Mouse (Mus musculus) right cerebral cortex, postnatal 10 days (tissue): ENCODE results near the gene Tbx10.
"Not testable (repeated sequence)": the region's sequence is repeated elsewhere in the genome, so short reads cannot be mapped to it uniquely, and the experiment has no call there.

Source experiments
- DNase-seq, 2 experiments: peaks; one replicate each; pipeline ENCODE4 v3.0.0; 2021; ENCODE audit warnings: low spot score in 2 of 2

Gene Tbx10

DNA sequence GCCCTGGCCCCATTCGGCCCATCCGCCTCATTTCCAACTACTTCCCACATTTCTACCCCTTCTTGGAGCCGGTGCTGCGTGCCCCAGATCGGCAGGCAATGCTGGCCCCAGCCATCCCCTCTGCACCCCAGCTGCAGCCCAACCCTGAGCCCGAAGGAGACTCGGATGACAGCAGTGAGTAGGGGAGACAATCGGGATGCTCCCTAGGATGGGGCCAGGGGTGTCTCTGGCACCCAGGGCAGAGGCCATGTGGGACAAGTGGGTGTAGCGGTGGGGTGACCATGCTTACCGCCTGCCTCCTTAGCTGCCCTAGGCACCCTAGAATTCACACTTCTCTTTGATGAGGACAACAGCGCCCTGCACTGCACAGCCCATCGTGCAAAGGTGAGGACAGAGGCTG, 11.1 kb downstream of the Tbx10 start:
- DNase-seq = no peak

DNA sequence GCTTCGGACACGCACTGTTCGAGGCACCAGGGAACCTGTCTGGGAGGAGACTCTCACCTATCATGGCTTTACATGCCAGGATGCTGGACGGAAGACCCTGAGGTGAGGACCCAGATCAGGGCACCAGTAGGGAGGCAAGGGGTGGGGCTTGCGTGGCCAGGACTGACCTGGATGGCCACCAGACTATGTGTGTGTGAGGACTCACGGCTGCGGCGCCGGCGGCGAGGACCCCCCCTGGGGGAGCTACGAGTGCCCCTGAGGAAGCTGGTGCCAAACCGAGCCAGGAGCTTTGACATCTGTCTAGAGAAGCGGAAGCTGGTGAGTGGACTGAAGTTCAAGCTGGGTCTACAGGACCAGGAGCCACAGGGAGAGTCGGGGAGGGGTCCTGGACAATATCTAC, 11.8 kb downstream of the Tbx10 start:
- DNase-seq = no peak

DNA sequence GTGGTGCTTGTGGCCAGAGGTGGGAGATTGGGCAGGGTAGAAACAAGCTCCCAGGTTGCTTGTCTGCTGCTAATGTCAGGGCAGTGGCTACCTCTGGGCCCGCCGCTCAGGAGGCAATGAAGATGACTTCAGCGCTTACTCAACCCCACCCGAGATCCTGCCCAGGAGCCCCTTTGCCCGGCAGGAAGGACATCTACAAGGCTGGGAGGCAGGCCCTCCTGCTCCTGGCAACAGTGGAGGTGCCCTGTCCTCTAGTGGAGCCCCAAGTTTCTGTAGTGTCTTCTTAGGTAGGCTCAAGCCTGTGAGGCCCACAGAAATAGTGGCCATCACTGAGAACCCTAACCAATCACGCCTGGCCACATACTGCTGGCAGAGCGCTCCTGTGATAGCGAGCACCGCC, 12.5 kb downstream of the Tbx10 start:
- DNase-seq = no peak

DNA sequence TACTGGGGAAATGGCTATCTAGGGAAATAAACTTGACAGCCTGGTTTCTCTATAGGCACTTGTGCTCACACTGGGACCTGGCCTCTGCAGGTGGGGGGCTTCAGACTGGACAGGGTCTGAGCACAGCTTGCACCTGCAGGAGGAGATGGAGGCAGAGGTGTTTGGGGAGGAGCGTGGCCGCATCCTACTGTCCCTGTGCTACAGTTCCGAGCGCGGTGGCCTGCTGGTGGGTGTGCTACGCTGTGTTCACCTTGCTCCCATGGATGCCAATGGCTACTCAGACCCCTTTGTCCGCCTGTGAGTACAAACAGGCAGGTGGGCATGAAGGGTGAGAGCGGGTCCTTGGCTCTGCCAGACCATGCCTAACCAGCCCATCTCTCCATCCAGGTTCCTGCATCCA, 13.4 kb downstream of the Tbx10 start:
- DNase-seq = no peak

DNA sequence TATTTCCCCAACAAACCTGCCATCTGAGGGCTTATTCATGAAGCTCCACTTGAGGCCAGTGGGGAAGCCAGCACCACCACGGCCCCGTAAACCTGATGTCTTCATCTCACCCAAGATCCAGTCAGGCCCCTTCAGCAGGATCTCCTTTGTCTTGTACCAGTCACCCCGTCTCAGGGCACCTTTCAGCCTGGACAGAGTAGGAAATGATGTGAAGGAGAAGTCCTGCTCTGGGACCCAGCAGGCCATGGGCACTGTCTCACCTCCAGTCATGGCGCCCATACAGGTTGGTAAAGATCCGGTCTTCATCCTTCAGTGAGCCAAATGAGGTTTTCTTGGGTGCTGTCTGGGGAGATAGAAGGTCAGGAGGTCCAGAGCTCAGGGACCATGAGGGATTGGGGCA, 18.5 kb downstream of the Tbx10 start:
- DNase-seq = no peak

DNA sequence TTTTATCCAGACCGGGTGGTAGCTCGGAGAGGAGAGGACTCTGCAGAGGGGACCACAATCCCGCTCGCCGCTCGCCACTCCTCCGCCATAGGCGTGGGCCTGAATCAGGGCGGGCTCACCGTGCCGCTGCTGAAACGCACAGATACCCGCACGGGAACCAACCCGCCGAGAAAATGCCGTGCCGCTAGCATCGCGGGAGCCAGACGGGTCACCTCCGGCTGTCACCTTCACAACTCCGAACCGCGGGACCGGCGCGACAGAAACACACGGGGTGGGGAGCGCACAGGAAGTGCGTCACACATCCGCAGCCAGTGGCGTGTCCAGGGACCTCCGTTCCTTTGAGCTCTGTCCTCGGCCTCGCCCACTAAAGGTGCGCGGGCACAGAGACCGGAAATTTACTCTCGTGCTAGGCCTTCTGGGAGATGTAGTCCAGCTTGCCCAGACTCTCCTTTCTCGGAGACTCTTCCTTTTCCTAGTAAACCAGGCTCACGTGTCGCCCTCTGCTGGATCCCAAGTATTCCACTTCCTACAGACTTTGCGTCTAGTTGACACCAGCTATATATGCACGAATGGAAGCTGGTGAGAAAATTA, 20.0 kb downstream of the Tbx10 start, which contains the start of gene Ndufv1:
Gene Ndufv1, minus strand, starts transcription at position 375 of the 591 bp plus-strand sequence.
- DNase-seq = peak; percentile 98 to 99

DNA sequence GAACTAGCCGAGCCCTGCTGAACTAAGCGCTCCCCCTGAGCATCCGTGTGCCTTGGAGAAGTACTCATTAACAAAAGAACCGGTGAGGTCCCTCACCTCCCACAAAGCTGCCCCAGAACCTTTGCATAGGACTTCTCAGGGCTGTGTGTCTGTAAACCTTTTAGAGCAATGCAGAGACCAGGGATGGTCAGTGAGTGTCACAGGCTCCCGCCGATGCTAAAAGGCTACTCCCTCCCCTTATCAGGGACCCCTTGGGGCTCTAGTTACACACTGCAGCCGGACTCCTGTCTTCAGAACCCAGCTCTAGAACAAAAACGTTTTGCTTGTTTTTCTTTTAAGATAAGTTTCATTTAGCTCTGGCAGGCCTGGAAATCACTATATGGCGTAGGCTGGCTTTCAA, 20.5 kb downstream of the Tbx10 start:
- no peak for DNase-seq

DNA sequence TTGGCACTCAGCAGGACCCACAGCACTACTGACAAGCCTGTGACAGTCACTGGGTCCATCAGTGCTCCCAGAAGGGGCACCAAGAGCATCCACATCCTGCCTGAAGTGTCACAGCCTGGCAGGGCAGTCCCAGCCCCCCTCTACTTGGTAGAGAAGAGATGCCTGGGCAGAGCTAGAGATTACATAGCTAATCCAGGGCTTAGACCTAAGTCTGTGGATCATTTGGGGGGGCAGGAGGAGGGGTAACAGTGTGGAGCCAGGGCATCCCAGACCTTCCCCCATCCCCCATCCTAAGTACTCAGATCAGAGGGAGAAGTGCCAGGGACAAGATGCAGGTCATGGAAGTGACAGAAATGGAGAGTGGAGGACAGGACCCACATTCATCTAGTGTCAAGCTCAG, 22.2 kb downstream of the Tbx10 start:
- DNase-seq = no peak

DNA sequence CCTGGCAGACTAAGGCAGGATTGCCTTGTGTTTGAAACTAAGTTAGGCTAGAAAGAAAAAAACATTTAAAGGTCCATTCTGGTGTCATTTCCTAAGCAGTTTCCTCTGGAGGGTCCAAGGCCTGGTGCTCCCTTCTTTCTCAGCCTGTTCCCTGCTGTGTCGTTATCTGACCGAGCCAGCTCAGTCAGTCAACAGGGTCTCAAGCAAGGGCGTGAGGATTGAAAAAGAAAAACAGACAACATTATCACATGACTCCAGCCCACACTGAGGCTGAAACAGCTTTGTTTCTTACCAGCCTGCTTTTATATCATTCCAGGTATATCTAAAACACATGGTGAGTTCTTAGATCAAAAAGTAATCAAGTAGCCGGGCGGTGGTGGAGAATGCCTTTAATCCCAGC, 23.1 kb downstream of the Tbx10 start:
- no peak for DNase-seq

DNA sequence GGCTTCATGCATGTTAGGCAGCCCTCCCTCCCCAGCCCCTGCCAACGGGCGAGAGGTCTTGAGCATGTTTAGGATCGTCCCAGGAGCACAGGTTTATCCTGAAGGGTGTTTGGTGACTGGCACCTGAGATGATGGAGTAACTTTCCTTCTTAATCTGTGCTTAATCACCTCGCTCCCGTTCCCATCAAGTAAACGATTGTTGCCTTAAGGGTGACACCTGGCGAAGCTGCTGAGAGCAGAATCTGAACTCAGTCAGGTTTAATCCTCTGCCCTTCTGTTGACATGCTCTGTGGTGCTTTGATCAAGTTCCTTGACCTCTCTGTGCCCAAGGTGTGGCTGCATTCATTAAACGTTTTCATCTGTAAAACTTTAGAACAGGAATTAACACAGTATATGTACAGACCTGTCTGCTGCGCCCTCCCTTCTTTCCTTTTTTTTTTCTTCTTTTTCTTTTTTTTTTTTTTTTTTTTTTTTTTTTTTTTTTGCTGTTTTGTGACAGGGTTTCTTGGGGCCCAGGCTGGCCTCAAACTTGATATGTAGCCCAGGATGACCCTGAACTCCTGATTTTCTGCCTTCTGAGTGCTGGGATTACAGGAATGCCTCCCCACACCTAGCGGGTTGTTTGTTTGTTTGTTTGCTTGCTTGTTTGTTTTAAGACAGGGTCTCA, 25.5 kb downstream of the Tbx10 start:
- DNase-seq = no peak

DNA sequence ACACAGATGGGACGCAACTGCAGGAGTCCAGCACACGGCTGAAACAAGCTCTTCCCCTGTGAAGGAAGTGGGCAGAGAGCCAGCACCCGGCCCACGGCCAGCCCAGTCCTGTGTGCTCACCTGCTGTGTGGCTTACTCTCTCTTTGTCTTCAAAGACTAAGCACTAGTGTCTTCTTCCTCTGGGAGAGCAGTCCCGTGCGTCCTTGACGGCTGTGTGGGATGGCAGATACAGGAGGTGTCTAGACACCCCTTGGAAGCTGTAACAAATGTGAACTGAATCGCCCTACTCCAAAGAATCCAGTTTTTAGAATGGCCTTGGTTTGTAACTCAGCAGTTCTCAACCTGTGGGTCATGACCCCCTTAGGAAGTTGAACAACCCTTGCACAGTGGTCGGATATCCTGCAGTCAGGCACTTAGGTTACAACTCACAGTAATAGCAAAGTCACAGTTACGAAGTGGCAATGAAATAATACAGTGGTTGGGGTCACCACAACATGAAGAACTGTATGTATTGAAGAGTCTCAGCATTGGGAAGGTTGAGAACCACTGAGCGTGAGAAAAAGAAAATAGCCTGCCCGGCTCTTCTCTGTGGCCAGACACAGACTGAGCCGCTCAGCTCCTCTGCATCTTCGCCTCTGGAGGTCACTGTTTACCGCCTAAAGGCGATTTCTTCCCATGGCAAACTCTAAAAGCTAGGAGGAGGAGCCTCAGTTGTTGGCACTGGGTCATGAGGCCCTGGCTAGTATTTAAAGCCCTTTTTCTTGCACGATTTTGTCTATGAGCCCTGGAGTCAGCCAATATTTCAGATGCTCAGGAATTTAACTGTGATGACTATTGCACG, 26.4 kb downstream of the Tbx10 start:
- DNase-seq = peak; percentile 86

DNA sequence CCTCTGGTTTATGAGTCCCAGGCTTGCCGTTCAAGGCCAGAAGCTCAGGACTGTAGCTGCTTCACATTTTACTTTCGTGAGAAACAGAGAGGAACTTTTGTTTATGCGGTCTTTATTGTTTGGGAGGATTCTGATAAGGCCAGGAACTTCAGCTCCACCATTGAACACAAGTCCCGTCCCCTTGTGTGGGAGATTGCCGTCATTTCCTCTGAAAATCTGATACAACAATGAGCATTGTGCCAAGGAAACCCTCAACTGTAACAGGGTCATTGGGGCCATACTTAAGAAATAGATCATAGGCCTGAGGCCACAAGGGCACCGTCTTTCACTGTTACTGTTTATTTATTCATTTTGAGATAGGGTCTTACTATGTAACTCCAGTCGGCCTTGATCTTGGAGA, 30.6 kb downstream of the Tbx10 start:
- no peak for DNase-seq

DNA sequence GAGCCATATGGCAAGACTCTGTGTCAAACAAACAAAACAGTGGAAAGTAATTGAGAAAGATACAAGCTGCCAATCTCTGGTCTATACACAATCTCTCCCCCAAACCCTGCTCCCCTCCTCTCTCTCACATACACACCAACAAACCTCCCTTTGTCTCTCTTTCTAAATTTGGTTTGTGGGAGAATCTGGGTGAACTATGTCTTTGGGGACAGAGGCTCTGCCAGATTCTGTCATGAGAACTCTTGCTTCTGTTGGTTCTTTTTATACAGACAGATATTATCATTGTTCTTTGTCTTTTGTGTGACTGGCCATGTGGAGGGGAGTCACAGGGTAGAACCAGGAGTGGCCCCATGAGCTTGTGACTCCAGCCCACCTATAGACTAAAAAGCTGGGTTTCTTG, 35.0 kb downstream of the Tbx10 start:
- no peak for DNase-seq

DNA sequence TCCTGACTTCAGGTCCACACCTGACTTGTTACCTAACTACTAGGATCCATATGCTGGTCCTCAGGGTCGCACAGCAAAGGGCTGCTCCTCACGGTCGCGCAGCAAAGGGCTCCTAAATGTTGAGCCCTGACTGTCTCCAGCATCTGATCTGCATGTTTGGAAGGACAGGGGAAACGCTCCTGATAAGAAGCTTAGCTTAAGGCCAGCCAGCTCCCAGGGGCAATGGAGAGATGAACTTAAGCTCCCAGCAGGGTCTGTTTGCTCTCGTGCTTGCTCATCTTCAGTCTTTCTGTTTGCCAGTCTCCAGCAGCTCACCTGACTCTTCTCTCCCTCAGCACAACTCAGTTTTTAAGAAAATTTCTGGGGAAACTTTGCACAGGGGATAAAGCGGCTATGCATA, 40.1 kb downstream of the Tbx10 start:
- no peak for DNase-seq

DNA sequence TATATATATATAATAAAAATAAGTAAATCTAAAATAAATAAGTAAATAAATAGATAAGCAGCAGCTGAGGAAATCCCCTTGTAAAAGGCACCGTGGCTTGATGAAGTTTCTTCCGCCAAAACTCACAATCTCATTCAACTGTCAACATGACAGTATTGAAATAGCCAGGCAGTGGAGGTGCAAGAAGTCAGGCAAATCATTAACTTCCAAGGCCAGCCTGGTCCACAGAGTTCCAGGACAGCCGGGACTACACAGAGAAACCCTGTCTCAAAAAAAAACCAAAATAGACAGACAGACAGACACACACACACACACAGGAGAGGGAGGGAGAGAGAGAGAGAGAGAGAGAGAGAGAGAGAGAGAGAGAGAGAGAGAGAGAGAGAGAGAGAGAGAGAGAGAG, 40.7 kb downstream of the Tbx10 start:
- DNase-seq = no peak

DNA sequence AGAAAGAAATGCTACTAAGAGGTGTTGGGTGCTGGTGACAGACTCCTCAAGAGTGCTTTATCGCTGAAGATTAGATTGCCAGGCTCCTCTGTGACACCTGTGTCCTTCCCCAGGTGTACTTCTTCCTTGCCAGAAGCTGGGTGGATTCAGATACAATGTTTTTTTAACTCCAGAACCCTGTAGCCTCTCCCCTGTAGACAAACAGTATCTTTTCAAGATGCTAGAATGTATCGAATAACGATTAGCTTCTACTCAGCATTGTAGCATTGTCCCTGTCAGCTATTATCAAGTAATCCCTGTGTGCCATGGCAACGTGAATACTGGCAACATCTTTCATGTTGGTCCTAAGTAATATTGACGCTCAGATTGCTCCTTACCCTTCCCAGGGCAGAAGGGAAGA, 41.2 kb downstream of the Tbx10 start:
- no peak for DNase-seq

DNA sequence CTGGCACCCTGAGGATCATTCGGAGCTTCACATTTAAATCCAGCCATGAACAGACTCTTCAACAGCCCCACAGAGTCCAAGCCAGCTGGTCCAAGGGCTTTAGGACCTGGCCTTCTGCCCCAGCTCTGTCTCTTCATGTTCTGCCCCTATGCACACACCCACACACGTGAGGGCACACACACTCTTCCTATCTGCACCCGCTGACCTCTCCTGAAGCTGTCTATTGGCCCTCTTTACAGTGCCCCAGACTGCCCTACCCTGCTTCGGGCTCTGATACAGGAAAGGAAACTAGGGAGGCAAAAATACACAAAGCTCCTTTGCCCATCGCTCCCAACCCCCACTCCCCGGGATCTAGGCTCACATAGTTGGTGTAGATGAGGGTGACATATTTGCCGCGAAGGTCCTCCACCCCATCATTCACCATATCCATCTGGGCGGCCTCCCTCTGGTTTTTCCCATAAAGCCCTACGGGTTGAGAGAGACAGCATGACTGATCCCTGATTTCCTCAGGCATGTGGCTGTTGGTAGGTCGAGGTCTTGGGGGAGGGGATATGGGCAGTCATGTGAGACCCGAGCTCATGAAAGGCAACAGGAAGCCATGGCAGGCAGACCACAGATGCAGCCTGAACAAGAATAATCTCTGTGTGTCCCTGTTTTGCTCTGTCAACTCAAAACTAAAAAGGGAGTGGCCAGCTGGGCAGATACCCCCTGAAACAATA, 43.9 kb downstream of the Tbx10 start:
- no peak for DNase-seq

DNA sequence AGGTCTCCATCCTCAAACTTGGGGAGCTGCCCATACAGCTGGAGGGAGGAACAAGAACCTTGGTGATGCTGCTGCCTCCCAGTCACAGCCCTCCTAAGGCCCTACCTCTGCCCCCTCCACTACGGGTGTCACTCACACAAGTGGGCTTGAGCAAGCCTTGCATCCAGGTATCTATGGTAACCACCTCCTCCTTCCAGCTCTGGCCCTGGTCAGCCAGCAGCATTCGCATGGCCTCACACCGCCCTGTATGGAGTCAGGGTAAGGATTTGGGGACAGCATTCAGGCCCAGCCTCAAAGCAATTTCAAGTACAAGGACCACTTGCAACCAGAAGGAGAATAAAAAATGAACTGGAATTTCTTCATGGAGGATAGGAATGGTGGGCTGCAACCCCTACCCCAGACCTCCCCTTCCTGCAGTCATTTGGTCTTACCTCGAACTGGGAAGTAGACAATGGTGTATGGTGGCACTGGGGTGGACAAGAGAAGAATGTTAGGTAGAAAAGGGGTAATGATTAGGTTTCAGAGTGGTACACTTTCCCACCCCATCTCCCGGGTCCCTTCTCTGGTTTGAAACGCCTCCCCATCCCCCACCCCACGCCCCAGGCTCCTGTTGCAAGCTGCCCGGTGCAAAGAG, 44.7 kb downstream of the Tbx10 start:
- not testable (repeated sequence) for DNase-seq

DNA sequence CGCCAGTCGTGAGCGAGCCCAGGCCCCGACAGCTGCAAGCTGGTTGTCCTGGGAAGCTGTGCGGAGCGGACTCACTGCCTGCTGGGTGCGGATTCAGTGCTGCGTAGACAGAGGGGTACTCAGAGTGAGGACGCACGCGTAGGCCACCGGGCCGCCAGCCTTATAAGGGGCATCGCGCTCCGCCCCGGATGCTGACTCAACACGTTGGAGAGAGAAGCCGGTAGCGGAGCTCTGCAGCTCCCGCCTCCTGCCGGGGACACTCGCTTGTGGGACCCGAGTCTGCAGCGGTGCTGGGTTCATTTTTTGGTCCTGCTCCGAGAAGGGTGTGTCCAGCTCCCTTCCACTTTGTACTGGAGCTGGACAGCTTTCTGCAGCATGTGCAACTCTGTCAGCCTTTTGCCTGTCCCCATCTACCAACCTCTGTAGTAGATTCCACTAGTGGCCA, 45.3 kb downstream of the Tbx10 start, which contains the start of gene Gstp1:
Gene Gstp1, minus strand, starts transcription at position 198 of the 445 bp plus-strand sequence.
- DNase-seq = peak; percentile 92

DNA sequence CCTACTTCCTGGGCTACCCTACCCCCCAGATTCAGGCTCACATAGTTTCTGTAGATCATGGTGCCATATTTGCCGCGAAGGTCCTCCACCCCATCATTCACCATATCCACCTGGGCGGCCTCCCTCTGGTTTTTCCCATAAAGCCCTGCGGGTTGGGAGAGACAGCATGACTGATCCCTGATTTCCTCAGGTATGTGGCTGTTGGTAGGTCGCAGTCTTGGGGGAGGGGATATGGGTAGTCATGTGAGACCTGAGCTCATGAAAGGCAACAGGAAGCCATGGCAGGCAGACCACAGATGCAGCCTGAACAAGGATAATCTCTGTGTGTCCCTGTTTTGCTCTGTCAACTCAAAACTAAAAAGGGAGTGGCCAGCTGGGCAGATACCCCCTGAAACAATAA, 48.4 kb downstream of the Tbx10 start:
- DNase-seq = not testable (repeated sequence)

DNA sequence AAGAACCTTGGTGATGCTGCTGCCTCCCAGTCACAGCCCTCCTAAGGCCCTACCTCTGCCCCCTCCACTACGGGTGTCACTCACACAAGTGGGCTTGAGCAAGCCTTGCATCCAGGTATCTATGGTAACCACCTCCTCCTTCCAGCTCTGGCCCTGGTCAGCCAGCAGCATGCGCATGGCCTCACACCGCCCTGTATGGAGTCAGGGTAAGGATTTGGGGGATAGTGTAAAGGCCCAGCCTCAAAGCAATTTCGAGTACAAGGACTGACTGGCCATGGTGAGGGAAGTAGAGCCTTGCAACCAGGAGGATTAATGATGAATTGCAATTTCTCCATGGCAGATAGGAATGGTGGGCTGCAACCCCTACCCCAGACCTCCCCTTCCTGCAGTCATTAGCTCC, 48.9 kb downstream of the Tbx10 start:
- not testable (repeated sequence) for DNase-seq

DNA sequence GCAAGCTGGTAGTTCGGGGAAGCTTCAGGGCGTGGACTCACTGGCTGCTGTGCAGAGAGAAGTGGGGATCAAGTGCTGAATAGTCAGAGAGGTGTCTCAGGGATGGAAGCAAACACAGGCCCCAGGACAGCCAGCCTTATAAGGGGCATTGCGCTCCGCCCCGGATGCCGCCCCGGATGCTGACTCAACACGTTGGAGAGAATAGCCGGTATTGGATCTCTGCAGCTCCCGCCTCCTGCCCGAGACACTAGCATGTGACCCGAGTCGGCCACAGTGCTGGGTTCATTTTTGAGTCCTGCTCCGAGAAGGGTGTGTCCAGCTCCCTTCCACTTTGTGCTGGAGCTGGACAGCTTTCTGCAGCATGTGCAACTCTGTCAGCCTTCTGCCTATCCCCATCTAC, 49.6 kb downstream of the Tbx10 start:
- DNase-seq = no peak
